Mouse (Mus musculus): Measurements from ENCODE around the gene Glrx.

DNA sequence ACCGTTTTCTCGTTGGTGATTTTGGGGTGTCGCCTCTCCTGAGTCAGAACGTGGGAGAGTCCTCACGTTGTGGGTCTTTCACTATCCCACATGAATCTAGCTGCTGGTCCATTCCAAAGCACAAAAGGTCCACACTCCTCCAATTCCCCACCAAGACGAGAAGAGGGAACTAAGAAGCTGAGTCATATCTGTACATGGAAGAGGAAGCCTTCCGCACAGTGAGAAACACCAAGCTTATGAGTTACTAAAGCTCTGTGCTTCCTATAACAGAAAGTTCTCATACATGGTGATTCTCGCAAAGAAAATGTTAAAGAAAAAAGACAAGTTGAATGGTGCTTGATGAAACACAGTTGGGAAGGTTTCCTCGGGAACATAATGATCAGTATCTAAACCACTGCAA is 16.5 kb upstream of the Glrx start:
- TF ChIP-seq EP300 (IDR thresholded peaks at IDR 0.05; ENCODE audit: low read depth) (no peak), CTCF (IDR thresholded peaks at IDR 0.05; ENCODE audit: low read depth) (no peak)
